Mouse (Mus musculus) heart, postnatal 0 days (tissue): ENCODE data around the gene Ambra1. TPM values are rescaled to one million over a fixed set of nuclear protein-coding genes. Genes with fewer than 3 reads are reported as not detected.

Source experiments
- ATAC-seq: fragments of 200-750 bp; cut with Nextera tagmentation; 2 replicates; pipeline ENCODE4 v1.8.0; 2017; ENCODE audit warnings: low read depth, moderate number of reproducible peaks, moderate library complexity; ENCODE audit not compliant: insufficient read depth
- DNase-seq: peaks from one replicate; pipeline ENCODE4 v3.0.0-alpha.2; 2016; ENCODE audit warnings: low spot score
- H3K27ac ChIP-seq: fragments of 300-500 bp; sonication (generic); 2 replicates; pipeline ENCODE4 v1.5.1; 2014; ENCODE audit warnings: low read depth, mild to moderate bottlenecking
- H3K27me3 ChIP-seq: fragments of 300-500 bp; sonication (generic); 2 replicates; pipeline ENCODE4 v1.6.1; 2014; ENCODE audit warnings: low read length, mixed read lengths; ENCODE audit not compliant: control insufficient read depth, insufficient read depth
- H3K36me3 ChIP-seq: fragments of 300-500 bp; sonication (generic); replicated peaks from 2 replicates; pipeline ENCODE4 v1.6.1; 2014; ENCODE audit warnings: low read length, mixed read lengths; ENCODE audit not compliant: control insufficient read depth, insufficient read depth
- H3K4me1 ChIP-seq: fragments of 300-500 bp; sonication (generic); 2 replicates; pipeline ENCODE4 v1.6.1; 2014; ENCODE audit warnings: antibody characterized with exemption; ENCODE audit not compliant: control insufficient read depth, insufficient read depth
- H3K4me2 ChIP-seq: fragments of 300-500 bp; sonication (generic); 2 replicates; pipeline ENCODE4 v1.6.1; 2014; ENCODE audit warnings: low read depth, mild to moderate bottlenecking, low read length, moderate library complexity
- H3K4me3 ChIP-seq: fragments of 300-500 bp; sonication (generic); 2 replicates; pipeline ENCODE4 v1.5.1; 2014; ENCODE audit warnings: low read depth, low read length
- H3K9ac ChIP-seq: fragments of 300-500 bp; sonication (generic); replicated peaks from 2 replicates; pipeline ENCODE4 v1.6.1; 2014; ENCODE audit warnings: low read depth, low read length, mixed read lengths
- H3K9me3 ChIP-seq: fragments of 300-500 bp; sonication (generic); replicated peaks from 2 replicates; pipeline ENCODE4 v1.6.1; 2016; ENCODE audit warnings: low read length; ENCODE audit not compliant: control insufficient read depth
- CTCF ChIP-seq: IDR thresholded peaks from 2 replicates; pipeline ENCODE4 v1.5.1; 2016; ENCODE audit warnings: antibody characterized with exemption, control low read depth, low read depth
- EP300 ChIP-seq: IDR thresholded peaks from 2 replicates; pipeline ENCODE4 v1.6.1; 2016; ENCODE audit warnings: antibody characterized with exemption, low read depth
- WGBS: fragments of 180-500 bp; shearing (Covaris S2); extraction: QIAGEN DNeasy Blood & Tissue Kit; methylation state at CpG from one replicate; pipeline ENCODE4 v1.1.7; 2014; 5-methylcytosine and 5-hydroxymethylcytosine counted together
- polyA plus RNA-seq: library from polyadenylated mRNA; unstranded; fragments of >200 nt; fragmentation: Nextera tagmentation; extraction: Ambion mirVana; gene quantifications from 2 replicates; pipeline ENCODE4 v1.2.1, GENCODE M21; 2015
- total RNA-seq: library from RNA; depleted of rRNA; stranded (reverse); fragments of >200 nt; gene quantifications from 2 replicates; pipeline ENCODE4 v1.2.3, GENCODE M21; 2014; ENCODE audit warnings: low replicate concordance

Gene Ambra1
- total and polyA plus RNA-seq, 2 experiments from 2014 or later, result 5.5 to 14.8 TPM

DNA sequence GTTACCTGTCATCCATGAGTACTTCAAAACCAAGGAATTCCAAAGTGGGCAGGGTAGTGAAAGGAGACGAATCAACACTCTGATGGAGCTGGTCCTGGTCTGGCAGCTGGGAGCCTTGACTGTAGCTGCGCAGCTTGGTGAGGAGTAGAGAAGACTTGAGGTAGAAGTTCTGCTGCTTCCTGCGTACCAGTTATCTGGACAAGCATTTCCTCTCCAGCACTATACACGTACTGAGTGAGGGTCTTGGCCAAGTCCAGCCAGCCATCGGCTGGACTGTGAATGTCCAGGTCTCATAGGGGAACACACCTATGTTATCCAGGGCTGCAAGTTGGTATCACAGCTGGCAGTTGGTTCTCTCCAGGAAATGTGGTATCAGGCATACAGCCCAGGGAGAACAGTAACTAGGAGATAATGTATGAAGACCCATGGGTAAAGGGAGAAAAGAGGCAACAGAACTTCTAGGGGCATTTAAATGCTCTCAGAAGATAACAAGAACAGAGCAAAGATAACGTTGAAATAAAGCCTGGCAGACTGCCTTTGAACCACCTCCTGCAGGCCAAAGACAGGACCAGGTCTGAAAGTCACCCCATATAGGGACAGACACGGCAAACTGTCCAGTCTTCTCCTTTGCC, 186.5 kb downstream of the Ambra1 start:
- DNase-seq, result no peak
- no peaks in the 10 kb centered on the region; the same call in 1 of the 2 replicates for H3K4me1 ChIP-seq
- peaks cover 68% of the 10 kb centered on the region for H3K36me3 ChIP-seq
- H3K4me3 ChIP-seq, result no peak overlapping the region
- peaks cover 3% of the 10 kb centered on the region for H3K27me3 ChIP-seq
- WGBS, result 68% methylated on average over 7 of the region's 7 CpGs
- no peak overlapping the region for H3K27ac ChIP-seq
- no peak overlapping the region for H3K9ac ChIP-seq
- ATAC-seq, result no peak
- H3K9me3 ChIP-seq, result no peaks in the 10 kb centered on the region
- TF ChIP-seq EP300 (no peak), CTCF (no peak)
- H3K4me2 ChIP-seq, result no peak overlapping the region

DNA sequence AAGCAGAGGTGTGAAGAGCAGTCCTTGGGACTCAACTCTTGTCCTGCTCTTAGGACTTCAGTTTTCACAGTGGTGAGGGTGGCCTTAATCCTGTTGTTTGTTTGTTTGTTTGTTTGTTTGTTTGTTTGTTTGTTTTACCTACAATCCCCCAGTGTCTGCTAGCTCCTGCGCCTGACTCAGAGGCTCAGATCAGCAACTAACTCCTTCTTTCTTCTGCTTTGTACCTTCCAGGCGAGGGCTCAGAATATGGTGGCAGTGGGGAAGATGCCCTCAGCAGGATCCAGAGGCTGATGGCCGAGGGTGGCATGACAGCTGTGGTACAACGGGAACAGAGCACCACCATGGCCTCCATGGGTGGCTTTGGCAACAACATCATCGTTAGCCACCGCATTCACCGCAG, 187.2 kb downstream of the Ambra1 start:
- ATAC-seq, result no peak
- Histone ChIP-seq H3K4me2 (no peak overlapping the region), H3K27me3 (peaks cover 10% of the 10 kb centered on the region), H3K36me3 (peaks cover 62% of the 10 kb centered on the region), H3K4me1 (peaks cover 3% of the 10 kb centered on the region), H3K9ac (no peak overlapping the region), H3K4me3 (no peak overlapping the region), H3K9me3 (no peaks in the 10 kb centered on the region), H3K27ac (no peak overlapping the region)
- no peak for DNase-seq
- TF ChIP-seq CTCF, result no peak
- TF ChIP-seq EP300, result no peak
- WGBS, result 97% methylated on average over 7 of the region's 7 CpGs

GRCm38 (mm10) chr2:91920130-91920529, 190.2 kb downstream of the Ambra1 start:
- Histone ChIP-seq H3K4me1 (peaks cover 8% of the 10 kb centered on the region), H3K27me3 (peaks cover 38% of the 10 kb centered on the region), H3K4me3 (no peak overlapping the region), H3K4me2 (no peak overlapping the region), H3K36me3 (peaks cover 36% of the 10 kb centered on the region), H3K9ac (no peak overlapping the region), H3K9me3 (no peaks in the 10 kb centered on the region), H3K27ac (no peak overlapping the region)
- DNase-seq, result no peak
- no peak for ATAC-seq
- TF ChIP-seq CTCF (no peak), EP300 (no peak)
- 58% methylated on average over 4 of the region's 4 CpGs for WGBS

- H3K9me3 ChIP-seq, result no peaks in the 10 kb centered on the region
- H3K27me3 ChIP-seq, result peaks cover 41% of the 10 kb centered on the region
- TF ChIP-seq CTCF, result no peak
- no peak for TF ChIP-seq EP300
- peak overlapping the region; percentile 53 for H3K4me3 ChIP-seq
- H3K27ac ChIP-seq, result no peak overlapping the region
- peaks cover 8% of the 10 kb centered on the region for H3K4me1 ChIP-seq
- H3K4me2 ChIP-seq, result peak overlapping the region; percentile 74
- no peak overlapping the region for H3K9ac ChIP-seq
- ATAC-seq (peak; percentile 59), DNase-seq (peak; percentile 53)
- WGBS, result 3% methylated on average over 31 of the region's 31 CpGs
- H3K36me3 ChIP-seq, result peaks cover 27% of the 10 kb centered on the region
These were observed 191.4 kb downstream of the Ambra1 start for GRCm38 (mm10) chr2:91921181-91921789.

- no peak for DNase-seq
- H3K9ac ChIP-seq, result no peak overlapping the region
- WGBS, result 2% methylated on average over 63 of the region's 64 CpGs
- TF ChIP-seq CTCF (peak; percentile 20; the same call in 1 of the 2 replicates), EP300 (no peak)
- H3K36me3 ChIP-seq, result peaks cover 21% of the 10 kb centered on the region
- peak overlapping the region; percentile 53 for H3K4me3 ChIP-seq
- no peak overlapping the region for H3K27ac ChIP-seq
- peak; percentile 28 for ATAC-seq
- no peaks in the 10 kb centered on the region for H3K9me3 ChIP-seq
- peaks cover 41% of the 10 kb centered on the region for H3K27me3 ChIP-seq
- H3K4me1 ChIP-seq, result peaks cover 8% of the 10 kb centered on the region
- H3K4me2 ChIP-seq, result peak overlapping the region; percentile 74
These were observed 192.0 kb downstream of the Ambra1 start for GRCm38 (mm10) chr2:91921790-91922570.
